Mouse (Mus musculus) lung, adult 2 months (tissue): Measurements from ENCODE around the gene Suv39h1.

Experiments used
- CTCF ChIP-seq: fragments of 200-500 bp; IDR thresholded peaks from 2 replicates; pipeline ENCODE4 v1.5.1; 2011; ENCODE audit warnings: mild to moderate bottlenecking, low read length, control low read depth; ENCODE audit not compliant: insufficient read depth
- POLR2A ChIP-seq: fragments of 200-500 bp; IDR thresholded peaks from 2 replicates; pipeline ENCODE4 v1.6.1; 2011; ENCODE audit warnings: low read depth, mild to moderate bottlenecking, control low read depth, low read length, borderline replicate concordance; ENCODE audit errors: extremely low read depth

DNA sequence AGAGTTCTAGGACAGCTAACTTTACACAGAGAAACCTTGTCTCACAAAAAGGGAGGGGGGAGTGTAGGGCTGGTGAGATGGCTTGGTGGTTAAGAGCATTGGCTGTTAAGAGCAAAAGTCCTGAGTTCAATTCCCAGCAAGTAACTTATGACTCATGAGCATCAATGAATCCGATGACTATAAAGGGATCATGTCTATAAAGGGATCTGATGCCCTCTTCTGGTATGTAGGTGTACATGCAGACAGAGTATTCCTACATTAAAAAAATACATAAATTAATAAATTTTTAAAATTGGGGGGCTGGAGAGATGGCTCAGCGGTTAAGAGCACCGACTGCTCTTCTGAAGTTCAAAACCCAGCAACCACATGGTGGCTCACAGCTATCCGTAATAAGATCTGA, 40.7 kb upstream of the Suv39h1 start:
- TF ChIP-seq CTCF: no peak
- TF ChIP-seq POLR2A: no peak
